Mouse (Mus musculus) C2C12 (cell line): ENCODE measurements around the gene Kcnip1. TPM values are rescaled to one million over a fixed set of nuclear protein-coding genes. Genes with fewer than 3 reads are reported as not detected.

Source experiments
- H3K27me3 ChIP-seq: one replicate; pipeline ENCODE4 v1.6.1; 2011; ENCODE audit not compliant: control insufficient read depth, insufficient read depth, insufficient read length
- H3K36me3 ChIP-seq: one replicate; pipeline ENCODE4 v1.6.1; 2011; ENCODE audit not compliant: control insufficient read depth, insufficient read depth
- H3K4me3 ChIP-seq: one replicate; pipeline ENCODE4 v1.5.1; 2011; ENCODE audit warnings: mild to moderate bottlenecking, control low read depth; ENCODE audit not compliant: poor library complexity, insufficient read depth, severe bottlenecking
- H3K79me2 ChIP-seq: one replicate; pipeline ENCODE4 v1.6.1; 2011; ENCODE audit not compliant: control insufficient read depth, insufficient read depth
- H3K79me3 ChIP-seq: one replicate; pipeline ENCODE4 v1.6.1; 2011; ENCODE audit warnings: low read depth, control low read depth
- H3ac ChIP-seq: one replicate; pipeline ENCODE3; 2011; ENCODE audit warnings: low read depth; ENCODE audit not compliant: control insufficient read depth, insufficient read length
- CEBPB ChIP-seq: IDR thresholded peaks from one replicate; pipeline ENCODE4 v1.6.1; 2011; ENCODE audit warnings: low read depth, mild to moderate bottlenecking, control low read depth, moderate library complexity
- CTCF ChIP-seq: IDR thresholded peaks from one replicate; pipeline ENCODE4 v1.5.1; 2011; ENCODE audit not compliant: control insufficient read depth, insufficient read depth, insufficient read length
- FOSL1 ChIP-seq: IDR thresholded peaks from one replicate; pipeline ENCODE4 v1.8.0; 2011; ENCODE audit warnings: mild to moderate bottlenecking, low read length; ENCODE audit not compliant: poor library complexity, insufficient read depth, severe bottlenecking
- MAX ChIP-seq: IDR thresholded peaks from one replicate; pipeline ENCODE4 v1.6.1; 2011; ENCODE audit warnings: mild to moderate bottlenecking, control low read depth
- MYOD1 ChIP-seq: IDR thresholded peaks from one replicate; pipeline ENCODE4 v1.6.1; 2011; ENCODE audit warnings: low read depth; ENCODE audit not compliant: control insufficient read depth, insufficient read length
- MYOG ChIP-seq: IDR thresholded peaks from one replicate; pipeline ENCODE4 v1.6.1; 2011; ENCODE audit not compliant: control insufficient read depth, insufficient read length; ENCODE audit errors: extremely low read depth
- USF1 ChIP-seq: IDR thresholded peaks from one replicate; pipeline ENCODE4 v1.6.1; 2011; ENCODE audit warnings: low read depth, mild to moderate bottlenecking, control low read depth, moderate library complexity
- polyA plus RNA-seq: library from polyadenylated mRNA; unstranded; fragments of >200 nt; fragmentation: generic; extraction: Trizol; gene quantifications from one replicate; pipeline ENCODE4 v1.2.1, GENCODE M21; 2012; ENCODE audit warnings: missing spikeins

Kcnip1 gene
- polyA plus RNA-seq, 1 experiment, result not detected

DNA sequence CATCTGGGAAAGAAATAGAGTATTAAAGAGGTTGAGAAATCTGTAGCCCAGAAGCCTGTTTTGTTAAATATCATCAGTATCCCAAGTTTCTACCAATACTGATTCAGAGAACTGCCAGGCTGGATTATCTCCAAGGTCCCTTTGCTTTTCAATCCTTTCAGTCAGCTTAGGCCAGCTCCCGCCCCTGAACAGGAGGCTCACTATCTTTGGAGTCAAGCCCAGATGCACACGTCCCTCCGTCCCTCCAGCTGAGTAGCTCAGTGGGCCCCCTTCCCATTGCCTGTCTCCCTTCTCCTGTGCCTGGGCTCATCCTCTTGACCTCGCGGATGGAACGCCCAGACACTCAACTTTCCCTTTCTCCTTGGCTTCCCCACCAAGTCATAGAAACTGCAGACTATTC is 65.6 kb downstream of the Kcnip1 start:
- no peaks in the 10 kb centered on the region for H3K27me3 ChIP-seq
- H3K4me3 ChIP-seq, result no peak overlapping the region
- no peak for TF ChIP-seq MAX
- no peaks in the 10 kb centered on the region for H3K36me3 ChIP-seq
- H3K79me3 ChIP-seq, result no peaks in the 10 kb centered on the region
- H3K79me2 ChIP-seq, result no peaks in the 10 kb centered on the region
- no peak overlapping the region for H3ac ChIP-seq

DNA sequence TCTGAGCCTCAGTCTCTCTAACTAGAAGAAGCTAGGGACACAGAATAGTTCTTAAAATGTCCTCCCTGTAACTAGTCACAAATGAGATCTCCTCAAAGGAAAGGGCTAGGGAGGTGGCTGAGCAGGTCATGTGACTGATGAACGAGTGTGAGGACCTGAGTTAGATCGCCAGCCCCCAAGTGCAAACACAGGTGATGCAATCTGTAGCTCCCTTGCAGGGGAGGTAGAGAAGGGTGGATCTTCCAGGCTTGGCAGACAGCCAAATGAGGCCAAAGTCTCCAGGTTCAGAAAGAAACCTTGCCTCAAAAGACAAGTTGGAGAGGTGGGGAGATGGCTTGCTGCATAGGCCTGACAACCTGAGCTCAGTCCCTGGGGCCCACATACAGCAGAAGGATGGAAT is 66.4 kb downstream of the Kcnip1 start:
- Histone ChIP-seq H3K79me2 (no peaks in the 10 kb centered on the region), H3K79me3 (no peaks in the 10 kb centered on the region), H3ac (no peak overlapping the region), H3K27me3 (peaks cover under 1% of the 10 kb centered on the region), H3K36me3 (no peaks in the 10 kb centered on the region), H3K4me3 (no peak overlapping the region)
- TF ChIP-seq USF1 (no peak), CEBPB (no peak), MYOD1 (no peak), FOSL1 (no peak), CTCF (no peak), MAX (no peak), MYOG (no peak)

GRCm38 (mm10) chr11:33925778-33926177 is 67.2 kb downstream of the Kcnip1 start:
- H3K4me3 ChIP-seq, result no peak overlapping the region

GRCm38 (mm10) chr11:33923031-33923430 is 69.9 kb downstream of the Kcnip1 start:
- H3K79me3 ChIP-seq, result no peaks in the 10 kb centered on the region
- no peak for TF ChIP-seq MYOG
- no peak for TF ChIP-seq MAX
- TF ChIP-seq CEBPB, result no peak
- TF ChIP-seq FOSL1, result no peak
- no peak for TF ChIP-seq CTCF
- no peak for TF ChIP-seq MYOD1
- TF ChIP-seq USF1, result no peak
- no peak overlapping the region for H3K4me3 ChIP-seq
- no peaks in the 10 kb centered on the region for H3K36me3 ChIP-seq
- H3ac ChIP-seq, result no peak overlapping the region
- peaks cover 11% of the 10 kb centered on the region for H3K27me3 ChIP-seq
- H3K79me2 ChIP-seq, result no peaks in the 10 kb centered on the region

More at GRCm38 (mm10) chr11:33925778-33926177, 67.2 kb downstream of the Kcnip1 start:
- H3K27me3 ChIP-seq, result peaks cover 4% of the 10 kb centered on the region
- no peaks in the 10 kb centered on the region for H3K79me3 ChIP-seq
- no peak overlapping the region for H3ac ChIP-seq
- H3K79me2 ChIP-seq, result no peaks in the 10 kb centered on the region
- TF ChIP-seq MAX (no peak), MYOD1 (no peak), CEBPB (no peak), USF1 (no peak)
- no peaks in the 10 kb centered on the region for H3K36me3 ChIP-seq

DNA sequence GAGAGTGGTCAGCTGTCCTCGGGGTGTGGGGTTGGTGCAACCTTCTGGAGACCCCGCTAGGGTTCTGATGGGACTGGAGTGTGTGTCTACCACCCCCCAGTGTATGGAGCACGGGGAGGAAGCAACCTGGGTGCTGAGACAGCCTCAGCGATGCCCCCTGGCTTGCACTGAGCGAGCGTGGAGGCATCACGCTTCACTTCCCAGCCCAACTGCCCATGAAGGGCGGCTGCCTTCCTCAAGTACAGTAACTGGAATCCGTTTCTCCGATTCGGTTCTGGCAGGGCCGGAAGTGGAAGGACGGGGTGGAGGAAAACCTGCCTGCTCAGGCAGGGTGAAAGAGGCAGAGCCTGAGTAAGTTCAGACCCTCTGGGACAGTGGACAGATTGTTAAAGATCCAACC is 71.5 kb downstream of the Kcnip1 start:
- H3ac ChIP-seq, result no peak overlapping the region
- no peaks in the 10 kb centered on the region for H3K79me2 ChIP-seq
- no peaks in the 10 kb centered on the region for H3K79me3 ChIP-seq
- H3K27me3 ChIP-seq, result peaks cover 11% of the 10 kb centered on the region
- no peak for TF ChIP-seq FOSL1
- no peak for TF ChIP-seq CTCF
- no peak overlapping the region for H3K4me3 ChIP-seq
- H3K36me3 ChIP-seq, result no peaks in the 10 kb centered on the region

DNA sequence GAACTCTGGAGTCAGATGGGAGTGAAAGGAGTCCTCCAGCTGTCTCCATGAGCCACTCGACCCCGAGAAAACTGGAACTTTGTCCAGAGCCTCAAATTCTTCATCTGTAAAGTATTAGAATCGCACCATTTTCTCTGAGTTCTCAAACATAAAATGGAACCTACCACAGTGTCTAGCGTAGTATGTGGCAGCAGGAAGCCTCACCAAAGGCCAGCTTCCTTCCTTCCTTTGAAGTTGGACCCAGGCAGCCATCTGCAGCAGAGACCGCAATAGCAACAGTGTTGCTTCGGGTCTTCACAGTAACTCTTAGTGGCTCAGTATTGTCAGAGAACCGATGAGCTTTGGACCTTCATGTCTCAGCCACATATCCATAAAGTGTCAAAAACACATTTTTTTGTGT is 73.1 kb downstream of the Kcnip1 start:
- Histone ChIP-seq H3ac (no peak overlapping the region), H3K36me3 (no peaks in the 10 kb centered on the region), H3K79me2 (no peaks in the 10 kb centered on the region), H3K27me3 (peaks cover 11% of the 10 kb centered on the region), H3K79me3 (no peaks in the 10 kb centered on the region), H3K4me3 (no peak overlapping the region)
- TF ChIP-seq FOSL1, result no peak
- TF ChIP-seq CEBPB, result no peak
- TF ChIP-seq USF1, result no peak
- no peak for TF ChIP-seq MYOG
- no peak for TF ChIP-seq MAX
- TF ChIP-seq MYOD1, result no peak
- no peak for TF ChIP-seq CTCF

GRCm38 (mm10) chr11:33918424-33918823 is 74.5 kb downstream of the Kcnip1 start:
- Histone ChIP-seq H3K79me3 (no peaks in the 10 kb centered on the region), H3K27me3 (peaks cover 20% of the 10 kb centered on the region), H3K36me3 (no peaks in the 10 kb centered on the region), H3K4me3 (no peak overlapping the region), H3K79me2 (no peaks in the 10 kb centered on the region), H3ac (no peak overlapping the region)
- TF ChIP-seq CTCF (no peak), CEBPB (no peak), FOSL1 (no peak), USF1 (no peak), MYOD1 (no peak), MYOG (no peak), MAX (no peak)
